Mouse (Mus musculus): ENCODE data around the gene Snd1.

DNA sequence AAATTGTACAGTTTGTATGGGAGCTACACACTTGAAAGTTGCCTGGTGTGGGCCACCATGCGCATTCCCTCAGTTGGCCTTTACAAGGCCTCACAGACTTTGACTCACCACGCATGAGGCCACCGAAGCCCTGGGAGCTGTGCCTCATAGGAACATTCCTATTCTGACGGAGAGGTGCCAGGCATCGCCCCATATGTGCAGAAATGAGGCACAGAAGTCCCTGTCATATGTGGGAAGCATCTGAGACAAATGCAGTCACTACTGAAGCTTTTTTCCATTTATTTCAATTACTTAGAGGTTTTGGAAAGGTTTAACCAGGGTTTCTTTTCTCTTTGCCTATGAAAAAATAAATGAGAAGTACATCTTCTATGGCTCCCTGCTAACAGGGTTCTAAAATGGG is 278.3 kb downstream of the Snd1 start:
- TF ChIP-seq CTCF (IDR thresholded peaks at IDR 0.05; ENCODE audit: low read depth) (no peak), EP300 (IDR thresholded peaks at IDR 0.05; ENCODE audit: low read depth) (no peak)
